Mouse (Mus musculus): ENCODE measurements around the gene Slc34a1. TPM values are rescaled to one million over a fixed set of nuclear protein-coding genes. Genes with fewer than 3 reads are reported as not detected.

Gene Slc34a1
- polyA plus RNA-seq (2012; rRNA removed), result 0.44 and 0.52 TPM in 2 replicates

DNA sequence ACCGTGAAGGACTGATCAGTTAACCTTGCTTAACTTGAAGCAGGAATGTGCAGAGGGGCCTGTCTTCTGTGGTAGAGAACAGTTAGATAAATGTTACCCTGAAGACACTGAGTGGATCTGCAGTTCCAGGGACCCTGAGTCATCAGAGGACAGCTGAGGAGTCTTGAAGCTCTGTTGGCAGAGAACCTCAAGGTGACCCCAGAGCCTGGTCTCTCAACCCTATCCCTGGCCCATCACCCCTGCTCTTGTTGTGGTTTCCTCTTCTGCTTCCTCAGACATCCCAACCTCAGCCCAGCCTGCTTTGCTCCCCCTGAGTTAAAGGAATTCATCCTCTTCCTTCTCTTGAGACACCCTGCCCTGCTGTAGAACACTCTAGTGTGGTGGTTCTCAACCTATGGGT, at the start of gene Slc34a1:
Slc34a1 (plus strand) TSS at position 100 of the 400 bp plus-strand sequence.
- DNase-seq (ENCODE audit: low spot score), result no peak

DNA sequence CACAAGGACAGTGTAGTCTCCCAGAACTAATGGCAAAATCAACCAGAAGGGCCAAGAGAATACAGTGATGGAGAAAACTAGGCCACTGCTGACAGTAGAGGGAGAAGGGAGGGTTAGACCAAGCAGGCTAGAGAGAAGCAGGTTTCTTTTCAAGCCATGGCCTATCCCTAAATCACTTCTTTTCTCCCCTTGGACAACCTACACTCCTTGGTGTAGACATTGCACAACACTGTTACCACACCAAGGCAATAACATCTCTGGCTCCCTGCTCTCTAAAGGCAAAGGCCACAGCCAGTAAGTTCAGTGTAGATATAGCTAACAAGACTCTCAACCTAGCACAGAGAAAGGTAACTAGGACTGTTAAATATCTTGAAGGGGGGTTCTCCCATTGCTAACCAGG, 36.8 kb upstream of the Slc34a1 start:
- no peak for DNase-seq (ENCODE audit: low spot score)

DNA sequence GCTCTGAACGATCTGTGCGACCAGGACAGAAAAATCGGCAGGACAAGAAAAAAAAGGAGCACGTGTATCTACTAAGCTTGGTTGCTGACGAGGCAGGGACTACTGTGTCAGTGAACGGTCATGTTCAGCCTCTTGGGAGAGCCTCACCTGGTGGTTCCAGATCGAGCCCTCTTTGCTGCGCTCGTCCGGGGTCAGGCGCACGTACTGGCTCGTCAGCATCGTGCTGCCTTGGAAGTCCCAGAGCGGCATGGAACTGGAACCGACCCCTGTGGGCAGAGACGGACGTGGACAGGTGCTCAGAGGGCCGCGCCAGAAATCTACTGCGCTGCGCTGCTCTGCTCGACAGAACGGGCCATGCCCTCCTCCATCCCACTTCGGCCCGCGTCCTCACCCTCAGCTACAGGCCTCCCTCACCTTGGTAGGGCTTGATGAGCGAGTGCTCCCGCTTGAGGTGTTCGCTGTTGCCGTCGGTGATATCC, 36.0 kb upstream of the Slc34a1 start:
- DNase-seq (ENCODE audit: low spot score), result no peak

DNA sequence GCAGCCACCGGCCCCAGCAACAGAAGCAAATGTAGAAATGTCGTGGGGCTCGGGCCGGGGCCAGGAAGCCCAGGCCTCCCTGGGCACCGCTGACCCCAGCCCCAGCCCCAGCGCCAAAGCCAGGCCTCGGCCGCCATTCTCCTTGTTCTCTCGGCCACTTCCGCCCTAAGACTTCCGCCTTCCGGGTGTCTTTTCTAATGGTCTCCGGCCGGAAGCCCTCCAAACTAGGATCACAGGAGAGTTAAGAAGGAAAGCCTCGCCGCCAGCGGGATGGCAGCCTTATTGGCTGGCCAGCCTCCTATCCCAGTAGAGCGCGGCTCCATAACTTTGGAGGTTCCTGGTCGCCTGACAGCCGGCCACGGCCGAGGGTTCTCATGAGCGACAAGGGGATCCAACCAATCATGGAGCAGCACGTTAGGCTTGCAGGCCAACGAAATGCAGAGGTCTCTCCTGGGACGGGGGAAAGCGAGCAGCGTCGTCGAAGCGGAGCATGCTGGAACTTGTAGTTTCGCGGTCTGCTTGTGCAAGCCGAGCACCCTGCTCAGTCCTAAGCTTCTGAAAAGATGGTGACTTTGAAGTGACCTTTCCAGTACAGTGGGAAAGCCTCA, 35.4 kb upstream of the Slc34a1 start, which contains the start of gene Lman2:
Lman2 (minus strand) TSS at position 331 of the 608 bp plus-strand sequence.
- DNase-seq (ENCODE audit: low spot score), result peak; percentile 88

DNA sequence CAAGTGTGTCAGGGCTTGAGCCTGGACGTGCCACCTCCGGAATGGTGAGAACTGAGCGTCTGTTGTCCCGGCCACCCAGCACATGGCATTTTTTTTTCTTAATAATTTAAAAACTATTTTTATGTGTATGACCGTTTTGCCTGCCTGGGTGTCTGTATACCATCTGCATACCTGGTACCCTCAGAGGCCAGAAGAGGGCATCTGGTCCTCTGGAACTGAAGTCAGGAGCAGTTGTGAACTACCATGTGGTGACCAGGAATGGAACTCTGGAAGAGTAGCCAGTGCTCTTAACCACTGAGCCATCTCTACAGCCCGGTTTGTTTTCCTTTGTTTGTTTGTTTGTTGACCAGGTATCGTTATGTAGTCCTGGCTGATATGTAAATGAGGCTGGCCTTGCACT, 29.6 kb upstream of the Slc34a1 start:
- no peak for DNase-seq (ENCODE audit: low spot score)

DNA sequence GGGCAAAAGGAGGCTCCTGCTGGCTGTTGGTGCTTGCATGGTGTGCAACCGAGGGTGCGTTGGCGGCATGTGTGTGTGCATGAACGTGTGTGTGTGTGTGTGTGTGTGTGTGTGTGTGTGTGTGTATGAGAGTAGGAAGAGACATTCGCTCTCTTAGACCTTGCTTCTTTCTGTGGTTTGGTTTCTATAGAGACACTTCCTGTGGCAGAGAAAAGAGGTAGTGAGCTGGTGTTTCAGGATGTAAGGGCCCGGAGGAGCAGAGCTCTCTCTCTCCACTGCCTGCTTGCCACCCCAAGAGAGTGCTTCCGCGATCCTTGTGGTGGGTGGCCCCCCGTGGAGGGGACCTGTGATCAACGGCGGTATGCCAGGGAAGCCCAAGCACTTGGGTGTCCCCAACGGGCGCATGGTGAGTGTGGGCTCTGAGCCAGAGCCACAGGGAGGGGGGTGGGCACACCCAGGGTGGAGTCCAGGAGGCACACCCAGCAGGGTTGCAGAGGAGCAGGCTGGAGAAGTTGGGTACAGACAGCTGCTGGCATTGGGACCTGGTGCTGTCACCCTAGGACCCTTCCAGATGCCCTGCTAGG, 28.4 kb upstream of the Slc34a1 start, which contains the start of gene Rgs14:
Rgs14 (plus strand) TSS at position 202 of the 584 bp plus-strand sequence.
- no peak for DNase-seq (ENCODE audit: low spot score)

DNA sequence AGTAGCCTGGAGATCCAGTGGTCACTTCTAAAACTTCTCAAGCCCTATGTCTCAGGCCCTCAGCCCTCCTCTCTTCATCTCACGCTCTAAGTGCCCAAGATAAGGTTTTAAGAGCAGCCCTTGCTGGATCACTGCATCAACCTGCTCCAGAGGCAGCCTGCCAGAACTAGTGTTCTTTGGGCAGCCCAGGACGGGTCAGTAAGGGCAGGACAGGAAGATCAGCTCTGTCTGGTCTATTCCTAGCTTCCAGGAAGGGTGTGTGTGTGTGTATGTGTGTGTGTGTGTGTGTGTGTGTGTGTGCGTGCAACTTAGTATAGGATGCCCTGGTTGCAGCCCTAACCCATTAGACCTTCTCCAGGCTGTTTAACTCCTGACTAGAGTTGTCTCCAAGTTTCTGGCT, 27.8 kb upstream of the Slc34a1 start:
- no peak for DNase-seq (ENCODE audit: low spot score)

DNA sequence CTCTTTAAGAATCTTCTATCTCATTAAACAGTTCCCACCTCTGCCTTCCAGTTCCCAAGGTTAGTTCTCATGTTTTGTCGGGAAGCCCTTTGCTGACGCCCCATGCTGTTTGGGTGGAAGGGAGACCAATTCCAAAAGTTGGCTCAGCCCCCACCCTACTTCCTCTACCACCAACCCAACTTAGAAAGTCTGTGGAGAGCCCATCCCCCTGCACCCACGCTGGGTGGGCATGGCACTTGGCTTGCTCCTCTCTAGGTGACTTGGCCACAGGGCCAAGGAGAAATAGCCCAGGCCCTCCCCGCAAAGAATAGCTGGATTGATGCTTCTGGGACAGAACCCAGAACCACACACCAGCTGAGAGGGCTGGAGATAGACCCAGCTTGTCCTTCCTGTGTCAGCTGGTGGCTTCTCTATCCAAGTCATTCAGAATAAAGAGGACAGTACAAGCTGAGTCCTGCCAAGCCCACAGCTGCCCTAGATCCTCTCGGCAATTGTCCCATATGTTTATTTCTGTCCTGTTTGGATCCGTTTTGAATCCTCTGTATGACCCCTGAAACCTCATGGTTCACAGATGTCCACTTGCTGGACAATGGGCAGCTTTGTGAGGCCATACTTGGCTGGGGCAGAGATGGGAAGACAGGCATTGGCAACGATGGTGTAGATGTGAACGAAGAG, 26.8 kb upstream of the Slc34a1 start:
- no peak for DNase-seq (ENCODE audit: low spot score)

DNA sequence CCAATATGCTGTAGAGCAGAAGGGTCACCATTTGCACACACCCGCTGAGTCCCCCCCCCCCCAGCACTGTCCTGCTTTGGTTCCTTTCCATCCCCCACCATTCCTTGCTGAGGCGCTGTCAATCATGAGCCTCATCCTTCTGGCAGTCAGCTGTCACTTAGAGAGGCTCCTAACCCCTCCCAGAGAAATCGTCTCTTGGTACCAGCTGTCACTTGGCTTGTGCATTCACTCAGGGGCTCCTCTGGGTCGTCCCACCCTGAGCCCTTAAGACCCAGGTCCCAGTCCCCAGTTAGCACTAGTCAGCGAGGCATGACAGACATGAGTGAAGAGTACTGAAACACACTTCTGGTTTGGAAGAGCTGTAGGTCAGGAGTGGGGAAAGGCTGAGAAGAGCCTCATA, 26.2 kb upstream of the Slc34a1 start:
- no peak for DNase-seq (ENCODE audit: low spot score)

DNA sequence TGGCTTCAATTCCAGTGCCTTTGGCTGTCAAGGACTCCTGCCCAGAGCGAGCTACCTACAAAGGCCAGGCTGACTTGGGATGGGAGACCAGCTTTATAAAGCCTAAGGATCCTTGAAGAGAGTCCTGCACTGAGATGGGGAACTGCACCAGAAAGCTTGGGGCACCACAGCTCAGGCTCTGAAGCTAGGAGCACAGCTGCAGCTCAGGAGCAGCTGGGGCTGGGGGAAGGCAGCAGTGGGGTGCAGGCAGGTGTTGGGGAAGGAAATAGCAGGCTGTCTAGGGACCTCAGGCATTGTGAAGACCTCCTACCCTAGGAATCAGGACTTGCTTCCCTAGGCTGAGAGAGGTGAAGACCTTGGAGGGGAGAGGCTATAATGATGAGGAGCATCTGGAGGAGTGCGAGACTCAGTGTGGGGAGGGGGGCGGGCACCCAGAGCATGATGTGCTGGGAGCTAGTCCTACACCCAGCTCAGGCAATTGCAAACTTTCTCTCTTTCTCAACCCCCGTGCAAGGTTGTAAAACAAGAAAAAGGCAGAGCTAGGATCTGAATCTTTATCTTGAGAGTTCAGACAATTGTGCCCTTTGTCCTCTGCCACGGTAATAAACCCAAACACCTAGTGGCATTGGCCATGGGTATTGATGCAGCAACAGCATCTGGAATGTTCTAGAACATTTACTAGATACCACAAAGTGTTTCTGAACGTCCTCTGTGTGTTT, 23.6 kb upstream of the Slc34a1 start:
- DNase-seq (ENCODE audit: low spot score), result no peak

DNA sequence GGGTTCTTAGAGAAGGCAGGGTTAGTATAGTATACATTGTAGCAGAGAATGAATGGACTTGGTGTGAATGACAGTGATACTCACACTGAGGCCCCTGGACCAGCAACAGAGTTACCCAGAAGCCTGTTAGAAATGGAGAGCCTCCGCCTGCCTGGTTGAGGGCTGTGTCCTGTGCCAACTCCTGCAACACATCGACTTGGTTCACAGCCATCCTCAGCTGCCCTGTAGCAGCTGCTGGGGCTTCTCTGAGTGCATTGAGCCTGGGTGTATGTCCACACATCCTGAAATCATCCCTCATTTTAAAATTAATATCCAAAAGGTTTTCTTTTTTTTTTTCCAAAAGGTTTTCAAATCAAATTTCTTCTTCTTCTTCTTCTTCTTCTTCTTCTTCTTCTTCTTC, 22.1 kb upstream of the Slc34a1 start:
- no peak for DNase-seq (ENCODE audit: low spot score)

DNA sequence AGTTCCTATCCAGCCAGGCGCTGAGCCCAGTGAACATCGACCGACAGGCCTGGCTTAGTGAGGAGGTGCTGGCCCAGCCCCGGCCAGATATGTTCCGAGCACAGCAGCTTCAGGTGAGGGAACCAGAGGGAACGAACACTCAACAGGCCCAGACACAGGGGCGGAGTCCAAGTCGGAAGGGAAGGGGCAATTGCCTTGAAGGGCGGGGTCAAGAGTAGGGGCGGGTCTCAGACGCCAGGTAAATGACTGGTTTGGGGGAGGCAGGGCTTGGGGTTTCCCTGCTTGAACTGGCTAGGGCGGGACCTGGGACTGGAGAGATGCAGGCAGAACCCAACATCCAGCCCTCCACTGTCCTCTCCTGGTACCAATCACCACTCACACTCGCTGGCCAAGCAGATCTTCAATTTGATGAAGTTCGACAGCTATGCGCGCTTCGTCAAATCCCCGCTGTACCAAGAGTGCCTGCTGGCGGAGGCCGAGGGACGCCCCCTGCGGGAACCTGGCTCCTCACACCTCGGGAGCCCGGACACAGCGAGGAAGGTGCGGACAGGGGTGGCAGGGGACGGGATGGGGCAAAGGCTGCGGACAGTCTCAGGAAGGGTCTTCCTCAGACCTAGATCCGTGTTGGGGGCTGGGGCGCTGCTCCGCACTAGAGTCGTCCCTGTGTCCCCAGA, 18.9 kb upstream of the Slc34a1 start:
- DNase-seq (ENCODE audit: low spot score), result no peak

DNA sequence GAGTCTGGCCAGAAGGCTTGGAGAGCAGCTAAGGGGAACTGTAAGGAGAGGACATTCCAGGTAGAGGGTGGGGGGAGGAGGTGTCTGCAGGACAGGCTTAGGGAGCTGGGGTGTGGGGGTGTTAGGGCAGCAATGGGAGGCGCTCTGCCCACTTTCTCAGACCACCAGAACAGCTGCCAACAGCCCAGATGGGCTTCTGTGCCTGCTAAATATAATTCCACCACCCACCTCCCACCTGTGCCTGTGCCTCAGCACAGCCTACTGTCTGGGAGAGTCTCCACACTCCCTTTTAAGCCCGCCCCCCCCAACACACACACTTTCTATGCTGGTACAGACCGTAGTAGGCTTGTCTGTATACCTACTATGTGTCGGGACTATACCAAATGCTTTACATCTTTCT, 16.2 kb upstream of the Slc34a1 start:
- DNase-seq (ENCODE audit: low spot score), result no peak

DNA sequence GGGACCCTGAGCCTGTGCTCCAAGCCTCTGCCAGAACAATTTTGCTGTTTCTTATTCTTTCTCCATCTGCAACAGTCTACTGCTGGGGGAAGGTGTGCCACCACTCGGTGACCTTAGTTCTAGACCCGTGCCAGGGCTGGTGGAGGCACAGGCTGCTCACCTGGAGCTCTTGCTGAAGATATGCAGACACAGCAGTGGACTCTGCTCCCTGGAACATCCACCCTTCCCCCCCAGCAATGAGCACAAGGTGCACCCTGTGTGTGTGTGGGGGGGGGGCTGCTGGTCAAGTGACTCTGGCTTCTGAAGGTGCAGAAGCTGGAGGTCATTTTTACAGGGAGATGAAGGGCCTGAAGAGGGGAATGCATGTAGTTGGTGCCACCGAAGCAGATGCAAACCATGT, 7.3 kb upstream of the Slc34a1 start:
- DNase-seq (ENCODE audit: low spot score), result no peak

DNA sequence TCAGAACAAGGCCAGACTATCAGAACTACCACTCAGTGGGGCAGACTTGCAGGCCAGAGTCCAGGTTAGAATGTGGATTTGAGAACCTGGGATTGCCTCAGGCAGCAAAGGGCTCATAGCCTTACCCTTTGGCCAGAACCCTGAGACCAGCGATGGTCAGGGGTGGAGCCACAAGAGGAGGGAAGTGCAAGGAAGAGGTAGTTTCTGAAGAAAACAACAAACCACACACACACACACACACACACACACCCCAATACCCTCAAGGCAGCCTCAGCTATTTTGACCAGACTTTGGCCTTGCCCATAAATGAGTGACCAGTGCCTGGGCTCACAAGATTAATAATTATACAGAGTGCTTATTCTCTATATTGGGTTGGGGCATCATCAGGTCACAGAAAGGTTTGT, 6.4 kb upstream of the Slc34a1 start:
- no peak for DNase-seq (ENCODE audit: low spot score)

DNA sequence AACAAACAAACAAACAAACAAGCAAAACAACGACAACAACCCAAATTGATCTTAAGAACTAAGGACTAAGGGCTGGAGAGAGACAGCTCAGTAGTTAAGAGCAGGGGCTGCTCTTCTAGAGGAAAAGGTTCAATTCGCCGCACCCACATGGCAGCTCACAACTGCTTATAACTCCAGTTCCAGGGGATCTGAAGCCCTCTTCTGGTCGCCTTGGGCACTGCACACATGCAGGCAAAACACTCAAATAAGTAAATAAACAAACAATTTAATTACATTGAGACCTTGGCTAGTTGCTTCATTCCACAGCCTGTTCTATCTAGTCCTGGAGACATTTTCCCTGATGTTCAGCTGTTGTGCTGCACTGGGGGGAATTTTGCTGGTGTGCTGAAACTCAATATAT, 5.1 kb upstream of the Slc34a1 start:
- no peak for DNase-seq (ENCODE audit: low spot score)

DNA sequence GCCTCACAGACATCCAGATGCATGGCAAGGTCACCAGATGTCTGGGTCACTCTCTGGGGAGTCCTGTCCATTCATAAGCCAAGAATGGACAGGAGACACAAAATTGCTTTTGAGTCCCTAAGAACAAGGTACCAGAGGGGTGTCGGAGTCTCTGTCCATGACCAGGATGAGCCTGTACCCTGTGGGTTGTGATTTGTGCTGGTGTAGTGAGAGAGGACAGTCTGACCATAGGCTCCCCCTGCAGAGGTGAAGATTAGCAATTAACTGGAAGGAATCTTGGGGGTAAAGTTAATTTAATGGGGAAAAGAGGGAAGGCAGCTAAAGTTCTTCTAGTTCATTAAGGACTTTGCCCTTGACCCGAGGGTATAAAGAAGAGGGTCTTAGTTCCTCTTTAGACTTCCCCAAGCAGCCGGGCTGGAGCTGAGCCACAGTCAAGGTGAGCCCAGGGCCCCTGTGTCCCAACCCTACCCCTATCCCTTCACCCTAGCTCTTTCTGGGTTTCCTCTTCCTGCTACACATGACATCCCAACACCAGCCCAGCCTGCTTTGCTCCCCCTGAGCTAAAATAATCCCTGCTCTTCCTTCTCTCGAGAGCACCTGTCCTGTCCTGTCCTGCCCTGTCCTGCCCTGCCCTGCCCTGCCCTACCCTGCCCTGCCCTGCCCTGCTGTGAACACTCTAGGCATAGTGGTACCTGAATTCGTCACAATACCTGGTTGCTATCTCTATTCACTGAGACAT, 1.5 kb downstream of the Slc34a1 start:
- DNase-seq (ENCODE audit: low spot score), result no peak

DNA sequence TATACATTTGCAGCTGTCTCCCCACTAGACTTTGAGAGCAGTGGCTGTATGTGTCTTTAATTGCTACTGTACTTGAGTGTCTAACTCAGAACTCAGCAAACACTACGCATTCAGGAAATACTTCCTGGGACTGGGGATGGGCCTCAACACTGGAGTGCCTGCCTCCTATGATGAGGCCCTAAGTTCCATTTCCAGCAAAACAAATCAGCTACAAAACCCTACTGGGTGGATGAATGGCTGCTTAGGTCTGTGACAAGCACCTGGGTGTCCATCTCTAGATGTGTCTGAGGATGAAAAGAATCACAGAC, 2.0 kb downstream of the Slc34a1 start:
- DNase-seq (ENCODE audit: low spot score), result no peak

DNA sequence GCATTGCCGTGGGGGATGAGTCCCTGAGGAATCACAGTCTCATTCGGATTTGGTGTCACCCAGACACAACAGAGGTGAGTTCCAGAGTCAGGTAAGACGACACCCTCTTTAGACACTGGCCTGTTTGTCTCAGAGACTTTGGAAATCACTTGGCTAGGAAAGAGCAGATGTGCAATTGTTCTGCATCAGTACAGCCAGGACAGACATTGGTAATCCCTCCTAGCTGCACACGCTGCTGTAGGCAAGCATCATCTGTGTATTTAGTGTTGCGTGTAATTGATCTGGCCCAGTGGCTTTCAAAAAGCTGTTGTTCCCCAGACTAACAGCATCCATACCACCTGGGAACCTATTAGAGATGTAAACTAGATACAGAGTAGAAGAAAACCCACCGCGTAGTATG, 5.3 kb downstream of the Slc34a1 start:
- DNase-seq (ENCODE audit: low spot score), result no peak

DNA sequence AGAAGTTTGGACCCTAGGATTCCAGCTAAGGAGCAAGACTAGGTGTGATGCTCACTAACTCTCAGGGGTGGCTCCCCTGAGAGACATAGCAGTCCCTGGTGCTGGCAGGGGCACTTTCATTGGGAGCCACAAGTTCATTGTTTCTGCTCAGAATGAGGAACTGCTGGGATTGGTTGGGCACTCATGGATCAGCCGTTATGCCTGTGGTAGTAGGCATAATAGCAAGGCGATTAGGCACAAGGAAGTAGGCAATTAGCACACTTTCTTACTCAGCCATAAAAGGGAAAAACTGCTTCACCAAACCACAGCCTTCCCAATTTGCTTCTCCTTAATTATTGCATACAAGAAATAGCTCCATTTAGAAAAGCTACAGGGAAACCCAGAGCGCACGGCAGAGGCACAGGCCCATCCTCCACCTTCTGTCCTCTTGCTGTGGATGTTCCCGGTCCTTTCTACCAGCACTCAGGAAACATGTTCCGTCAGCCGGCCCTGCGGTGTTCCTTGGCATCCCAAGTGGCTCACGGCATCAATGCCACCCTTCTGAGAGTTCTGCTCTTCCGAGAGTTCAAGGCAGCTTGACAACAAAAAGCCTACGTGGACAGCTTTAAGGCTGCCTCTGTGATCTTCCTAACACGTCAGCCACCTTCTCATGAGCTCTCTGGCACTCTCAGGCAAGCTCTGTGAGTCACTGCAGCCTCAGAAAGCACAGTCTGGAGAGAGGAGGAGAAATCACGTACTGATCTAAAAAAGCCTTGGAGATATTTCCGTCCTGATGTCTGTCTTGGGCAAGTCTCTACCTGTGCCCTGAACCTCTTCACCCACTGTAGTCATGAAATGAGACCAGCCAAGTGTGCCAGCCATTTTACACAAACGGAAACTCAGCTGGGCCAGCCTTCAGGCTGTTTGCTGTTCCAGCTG, 6.2 kb downstream of the Slc34a1 start:
- DNase-seq (ENCODE audit: low spot score), result no peak
